Mouse (Mus musculus) liver, embryonic 14.5 days (tissue): Measurements from ENCODE around the gene Gm4792. TPM values are rescaled to one million over a fixed set of nuclear protein-coding genes. Genes with fewer than 3 reads are reported as not detected.

Source experiments
- ATAC-seq: fragments of 200-750 bp; cut with Nextera tagmentation; 2 replicates; pipeline ENCODE4 v1.8.0; 2017; ENCODE audit warnings: moderate number of reproducible peaks, mild to moderate bottlenecking, moderate library complexity; ENCODE audit not compliant: insufficient read depth
- DNase-seq, 3 experiments: peaks; one replicate each; pipeline ENCODE4 v3.0.0-alpha.2; 2012 to 2013; ENCODE audit warnings: low read depth in 3 of 3, low spot score in 3 of 3
- H3K27ac ChIP-seq: fragments of 300-500 bp; sonication (generic); 2 replicates; pipeline ENCODE4 v1.5.1; 2014; ENCODE audit warnings: moderate library complexity, mild to moderate bottlenecking, control low read depth, inconsistent platforms
- H3K27me3 ChIP-seq: fragments of 300-500 bp; sonication (generic); 2 replicates; pipeline ENCODE4 v1.6.1; 2014; ENCODE audit warnings: mild to moderate bottlenecking, low read length, moderate library complexity; ENCODE audit not compliant: control insufficient read depth, insufficient read depth
- H3K36me3 ChIP-seq: fragments of 300-500 bp; sonication (generic); replicated peaks from 2 replicates; pipeline ENCODE4 v1.6.1; 2014; ENCODE audit warnings: low read depth; ENCODE audit not compliant: control insufficient read depth, insufficient read depth
- H3K4me1 ChIP-seq, 2 experiments: fragments of 200-500 bp in 1 of 2; fragments of 300-500 bp in 1 of 2; sonication (generic) in 1 of 2; replicated peaks; 2 replicates each; pipeline ENCODE4 v1.6.1; 2012 to 2014; ENCODE audit warnings: antibody characterized with exemption in 1 of 2, inconsistent platforms in 1 of 2, low read length in 1 of 2; ENCODE audit not compliant: control insufficient read depth in 2 of 2, insufficient read depth in 2 of 2
- H3K4me2 ChIP-seq: fragments of 300-500 bp; sonication (generic); 2 replicates; pipeline ENCODE4 v1.6.1; 2014; ENCODE audit warnings: low read depth, mild to moderate bottlenecking, control low read depth, moderate library complexity
- H3K4me3 ChIP-seq, 2 experiments: fragments of 200-500 bp in 1 of 2; fragments of 300-500 bp in 1 of 2; sonication (generic) in 1 of 2; 2 replicates each; pipeline ENCODE4 v1.5.1; 2012 to 2014; ENCODE audit warnings: low read depth in 2 of 2, low read length in 2 of 2, mild to moderate bottlenecking in 2 of 2, control low read depth in 1 of 2, inconsistent platforms in 1 of 2, moderate library complexity in 1 of 2; ENCODE audit not compliant: insufficient read depth in 1 of 2
- H3K9ac ChIP-seq: fragments of 300-500 bp; sonication (generic); replicated peaks from 2 replicates; pipeline ENCODE4 v1.6.1; 2014; ENCODE audit warnings: mild to moderate bottlenecking, control low read depth, moderate library complexity
- H3K9me3 ChIP-seq: fragments of 300-500 bp; sonication (generic); 2 replicates; pipeline ENCODE4 v1.6.1; 2016; ENCODE audit warnings: low read length, mixed read lengths; ENCODE audit not compliant: control insufficient read depth
- CTCF ChIP-seq: IDR thresholded peaks from 2 replicates; pipeline ENCODE4 v1.5.1; 2016; ENCODE audit warnings: antibody characterized with exemption, low read depth, control low read depth
- EP300 ChIP-seq: IDR thresholded peaks from 2 replicates; pipeline ENCODE4 v1.6.1; 2016; ENCODE audit warnings: antibody characterized with exemption, low read depth
- WGBS: fragments of 180-500 bp; shearing (Covaris S2); extraction: QIAGEN DNeasy Blood & Tissue Kit; methylation state at CpG from one replicate; pipeline ENCODE4 v1.1.7; 2014; ENCODE audit not compliant: insufficient replicate concordance; 5-methylcytosine and 5-hydroxymethylcytosine counted together
- polyA plus RNA-seq, 2 experiments: library from polyadenylated mRNA; depleted of rRNA in 1 of 2; stranded (reverse) in 1 of 2; unstranded in 1 of 2; fragments of >200 nt; fragmentation: Nextera tagmentation in 1 of 2; extraction: Ambion mirVana in 1 of 2; gene quantifications; 2 replicates each; pipeline versions ENCODE4 v1.2.1 to v1.2.3; 2012 to 2014

Gm4792 gene
- polyA plus RNA-seq, 2 experiments, result not detected

DNA sequence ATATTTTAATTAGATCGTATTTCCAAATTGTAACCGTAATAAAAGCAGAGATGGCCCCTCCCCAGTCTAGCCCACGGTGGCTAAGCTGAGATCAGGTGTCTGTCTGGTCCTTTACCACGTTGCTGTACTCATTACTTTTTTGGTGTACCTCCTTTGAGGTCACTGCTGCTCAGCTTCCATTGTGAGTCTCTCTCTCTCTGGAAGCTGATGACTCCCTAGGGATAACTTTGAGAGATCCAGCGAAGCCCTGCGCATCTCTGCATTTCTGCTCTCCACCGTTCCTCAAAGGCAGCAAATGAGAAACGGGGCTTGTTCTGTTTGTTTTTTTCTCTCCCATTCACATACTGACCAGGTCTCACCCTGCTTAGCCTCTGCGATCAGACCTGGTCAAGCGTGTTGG is 36.5 kb upstream of the Gm4792 start:
- H3K27ac ChIP-seq, result no peak overlapping the region
- ATAC-seq (no peak), DNase-seq (no peak)
- WGBS, result 77% methylated on average over 10 of the region's 10 CpGs
- H3K4me3 ChIP-seq, result no peak overlapping the region
- no peaks in the 10 kb centered on the region for H3K36me3 ChIP-seq
- H3K4me2 ChIP-seq, result no peak overlapping the region
- H3K4me1 ChIP-seq, result no peaks in the 10 kb centered on the region
- no peak for TF ChIP-seq CTCF
- TF ChIP-seq EP300, result no peak
- H3K9ac ChIP-seq, result no peak overlapping the region
- no peaks in the 10 kb centered on the region for H3K9me3 ChIP-seq
- no peaks in the 10 kb centered on the region for H3K27me3 ChIP-seq

DNA sequence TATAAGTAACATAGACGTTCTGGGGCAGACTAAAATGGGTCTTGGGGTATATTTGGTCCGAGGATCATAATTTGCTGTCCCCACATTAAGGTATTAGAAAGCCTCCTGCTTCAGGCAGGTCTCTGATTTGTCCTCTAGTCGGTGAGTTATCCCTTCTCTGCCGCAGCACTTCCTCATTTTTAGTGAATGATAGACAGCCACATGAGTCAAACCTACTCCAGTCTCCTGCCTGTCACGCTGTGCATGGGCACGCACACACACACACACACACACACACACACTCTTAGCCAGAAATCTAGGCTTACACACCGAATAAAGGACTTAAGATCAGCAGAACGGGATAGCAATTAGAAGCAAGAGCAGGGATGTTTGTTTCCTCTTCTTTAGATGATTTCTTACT is 34.8 kb upstream of the Gm4792 start:
- Histone ChIP-seq H3K27ac (no peak overlapping the region), H3K27me3 (no peaks in the 10 kb centered on the region), H3K4me2 (no peak overlapping the region), H3K9me3 (no peaks in the 10 kb centered on the region), H3K9ac (no peak overlapping the region), H3K36me3 (no peaks in the 10 kb centered on the region), H3K4me1 (no peaks in the 10 kb centered on the region), H3K4me3 (no peak overlapping the region)
- DNase-seq (no peak), ATAC-seq (no peak)
- 26% methylated on average over 8 of the region's 8 CpGs for WGBS
- TF ChIP-seq CTCF, result no peak
- TF ChIP-seq EP300, result no peak

DNA sequence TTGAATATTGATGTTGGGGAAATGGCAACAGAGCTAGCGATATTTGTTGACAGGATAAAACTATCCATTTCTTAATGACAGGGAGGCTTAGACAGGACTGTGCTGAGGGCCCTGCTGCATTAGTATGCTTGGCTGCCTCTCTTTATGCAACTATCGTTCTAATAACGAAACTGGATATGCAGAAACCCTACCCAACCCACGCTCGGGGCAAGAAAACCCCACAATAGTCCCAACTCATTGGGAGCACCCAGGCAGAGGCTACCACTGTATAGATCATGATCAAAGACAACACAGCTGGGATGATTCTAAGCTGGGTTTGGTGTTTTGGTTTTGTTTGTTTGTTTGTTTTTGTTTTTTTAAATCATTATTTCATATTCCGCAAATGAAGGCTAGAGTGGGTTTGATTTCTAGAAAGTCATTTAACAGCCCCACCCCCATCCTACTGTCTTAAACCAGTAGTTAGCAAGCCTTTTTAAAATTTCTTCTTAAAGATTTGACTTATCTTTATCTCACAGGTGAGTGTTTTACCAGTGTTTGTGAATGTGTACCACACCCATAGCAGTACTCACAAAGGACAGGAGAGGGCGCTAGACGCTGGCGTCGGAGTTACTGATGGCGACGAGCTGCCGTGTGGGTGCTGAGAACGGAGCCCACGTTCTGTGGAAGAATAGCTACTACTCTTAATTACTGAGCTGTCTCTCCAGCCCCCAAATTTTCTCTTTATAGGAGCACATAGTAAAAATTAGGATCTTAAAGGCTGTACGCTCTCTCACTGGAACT is 34.0 kb upstream of the Gm4792 start:
- ATAC-seq (no peak), DNase-seq (no peak)
- no peak overlapping the region for H3K9ac ChIP-seq
- H3K4me2 ChIP-seq, result no peak overlapping the region
- H3K36me3 ChIP-seq, result no peaks in the 10 kb centered on the region
- 74% methylated on average over 16 of the region's 16 CpGs for WGBS
- H3K27ac ChIP-seq, result no peak overlapping the region
- no peaks in the 10 kb centered on the region for H3K9me3 ChIP-seq
- H3K4me3 ChIP-seq, result no peak overlapping the region
- TF ChIP-seq CTCF, result peak; percentile 63
- no peak for TF ChIP-seq EP300
- H3K27me3 ChIP-seq, result no peaks in the 10 kb centered on the region
- H3K4me1 ChIP-seq, result no peaks in the 10 kb centered on the region

DNA sequence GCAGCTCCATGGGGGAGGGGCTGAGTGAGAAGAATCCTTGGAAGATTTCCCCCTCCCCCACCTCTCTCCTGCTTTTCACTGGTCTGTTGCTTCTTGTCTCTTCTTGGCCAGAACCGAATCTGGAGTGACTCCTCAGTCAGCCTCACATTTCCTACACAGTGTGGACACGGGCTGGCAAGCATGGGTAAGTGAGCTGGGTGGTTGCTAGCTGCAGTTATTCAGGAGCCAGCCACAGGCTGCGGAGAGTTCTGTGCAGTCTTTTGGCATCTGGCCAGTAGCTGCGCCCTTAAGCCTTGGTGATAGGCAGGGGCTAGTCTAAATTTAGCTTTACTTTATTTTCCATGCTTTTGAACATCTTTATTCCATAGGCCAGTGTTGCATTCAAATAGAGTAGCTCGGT is 31.5 kb upstream of the Gm4792 start:
- no peak overlapping the region for H3K9ac ChIP-seq
- TF ChIP-seq EP300 (no peak), CTCF (no peak)
- H3K4me1 ChIP-seq, result no peaks in the 10 kb centered on the region
- H3K4me3 ChIP-seq, result no peak overlapping the region
- no peak for DNase-seq
- H3K27ac ChIP-seq, result no peak overlapping the region
- no peaks in the 10 kb centered on the region for H3K9me3 ChIP-seq
- H3K36me3 ChIP-seq, result no peaks in the 10 kb centered on the region
- H3K4me2 ChIP-seq, result no peak overlapping the region
- ATAC-seq, result no peak
- WGBS, result 49% methylated on average over 5 of the region's 5 CpGs
- no peaks in the 10 kb centered on the region for H3K27me3 ChIP-seq

DNA sequence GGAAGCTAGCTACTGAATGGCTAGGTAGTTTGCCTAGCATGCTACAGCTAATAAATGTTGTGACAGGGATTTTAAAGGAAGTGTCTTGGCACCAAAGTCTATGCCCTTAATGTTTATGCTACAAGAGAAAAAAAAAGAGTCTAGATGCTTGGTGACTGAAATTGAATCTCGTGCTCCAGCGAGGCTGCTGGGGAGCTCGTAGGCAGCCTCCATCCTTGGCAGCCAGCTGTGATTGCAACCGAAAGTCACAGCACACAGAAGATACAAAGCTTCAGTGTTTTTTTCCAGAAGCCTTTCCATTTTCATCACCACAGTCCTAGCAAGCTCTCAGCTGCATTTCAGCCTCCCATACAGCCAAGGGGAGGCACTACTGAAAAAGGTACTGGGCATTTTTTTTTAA is 20.1 kb upstream of the Gm4792 start:
- H3K9ac ChIP-seq, result no peak overlapping the region
- ATAC-seq, result no peak
- no peak overlapping the region for H3K27ac ChIP-seq
- H3K27me3 ChIP-seq, result no peaks in the 10 kb centered on the region
- TF ChIP-seq EP300 (no peak), CTCF (no peak)
- H3K4me2 ChIP-seq, result no peak overlapping the region
- 65% methylated on average over 4 of the region's 4 CpGs for WGBS
- no peaks in the 10 kb centered on the region for H3K4me1 ChIP-seq
- H3K9me3 ChIP-seq, result no peaks in the 10 kb centered on the region
- no peak for DNase-seq
- H3K4me3 ChIP-seq, result no peak overlapping the region
- no peaks in the 10 kb centered on the region for H3K36me3 ChIP-seq
